Mouse (Mus musculus) CH12.LX (cell line): ENCODE data around the gene Fbxo47.

Experiments
- CHD1 ChIP-seq: IDR thresholded peaks from 2 replicates; pipeline ENCODE4 v1.6.1; 2012; ENCODE audit warnings: low read depth, low read length, improper control_type of control experiment, inconsistent platforms
- CTCF ChIP-seq, 2 experiments: IDR thresholded peaks in 1 of 2; conservative IDR thresholded peaks in 1 of 2; 2 replicates each; pipeline ENCODE4 v1.5.1; 2011 to 2012; ENCODE audit warnings: low read depth in 2 of 2, low read length in 2 of 2, improper control_type of control experiment in 1 of 2, inconsistent platforms in 1 of 2, mild to moderate bottlenecking in 1 of 2, moderate library complexity in 1 of 2
- EP300 ChIP-seq: IDR thresholded peaks from 2 replicates; pipeline ENCODE4 v1.6.1; 2011; ENCODE audit warnings: low read length, improper control_type of control experiment
- GABPA ChIP-seq: IDR thresholded peaks from 2 replicates; pipeline ENCODE4 v1.6.1; 2012; ENCODE audit warnings: low read depth, low read length, improper control_type of control experiment, inconsistent platforms; ENCODE audit not compliant: insufficient replicate concordance
- JUN ChIP-seq: IDR thresholded peaks from 2 replicates; pipeline ENCODE4 v1.6.1; 2011; ENCODE audit warnings: low read depth, mild to moderate bottlenecking, low read length, improper control_type of control experiment, moderate library complexity; ENCODE audit not compliant: insufficient read depth
- NRF1 ChIP-seq: IDR thresholded peaks from 2 replicates; pipeline ENCODE4 v1.6.1; 2014; ENCODE audit warnings: low read depth, mild to moderate bottlenecking, inconsistent platforms, low read length, improper control_type of control experiment, moderate library complexity
- POLR2A ChIP-seq: IDR thresholded peaks from 2 replicates; pipeline ENCODE4 v1.6.1; 2011; ENCODE audit warnings: low read depth, mild to moderate bottlenecking, improper control_type of control experiment, low read length
- RCOR1 ChIP-seq: conservative IDR thresholded peaks from 2 replicates; pipeline ENCODE4 v1.6.1; 2012; ENCODE audit warnings: low read depth, mild to moderate bottlenecking, inconsistent platforms, low read length, improper control_type of control experiment
- TBP ChIP-seq: conservative IDR thresholded peaks from 2 replicates; pipeline ENCODE4 v1.6.1; 2011; ENCODE audit warnings: low read depth, low read length, improper control_type of control experiment
- TCF12 ChIP-seq: IDR thresholded peaks from 2 replicates; pipeline ENCODE4 v1.6.1; 2014; ENCODE audit warnings: low read depth, mild to moderate bottlenecking, inconsistent platforms, low read length, improper control_type of control experiment

GRCm38 (mm10) chr11:97851601-97852000, 32.4 kb downstream of the Fbxo47 start:
- TF ChIP-seq TCF12 (no peak), NRF1 (no peak), CTCF (conservative IDR thresholded peaks at IDR 0.05 in 1 of 2, IDR thresholded peaks at IDR 0.05 in 1 of 2; ENCODE audit: low read depth in 2 of 2, low read length in 2 of 2) (no peak), POLR2A (no peak), GABPA (no peak), RCOR1 (no peak), TBP (peak; percentile 95), EP300 (no peak), JUN (no peak), CHD1 (no peak)
